Mouse (Mus musculus) erythroblast, adult 5-6 weeks (primary cell): ENCODE measurements around the gene Add3. TPM values are rescaled to one million over a fixed set of nuclear protein-coding genes. Genes with fewer than 3 reads are reported as not detected.

Experiments used
- ATAC-seq: replicated peaks from 2 replicates; pipeline ENCODE4 v1.8.0; 2016; ENCODE audit warnings: moderate number of reproducible peaks, mild to moderate bottlenecking, moderate TSS enrichment, inconsistent platforms; ENCODE audit not compliant: poor library complexity, low FRiP score, severe bottlenecking
- total RNA-seq, 2 experiments: library from RNA; stranded (forward) in 1 of 2; stranded (reverse) in 1 of 2; fragments of 150-400 nt in 1 of 2; fragments of 200-764, 138-1000 nt in 1 of 2; gene quantifications; 2 replicates each; pipeline versions ENCODE4 v1.2.3 to v1.2.4; 2015 to 2017; ENCODE audit warnings: low replicate concordance in 2 of 2

The Add3 gene
- total RNA-seq, 2 experiments from 2014 or later: 35.5 to 38.0 TPM

GRCm38 (mm10) chr19:53188724-53189220 is 48.5 kb downstream of the Add3 start:
- ATAC-seq: no peak

GRCm38 (mm10) chr19:53189736-53190135 is 49.5 kb downstream of the Add3 start:
- ATAC-seq: no peak

GRCm38 (mm10) chr19:53190232-53190631 is 50.0 kb downstream of the Add3 start:
- no peak for ATAC-seq

- ATAC-seq: peak; percentile 61
These were observed 51.7 kb downstream of the Add3 start for GRCm38 (mm10) chr19:53191867-53192487.

- no peak for ATAC-seq
These were observed 52.9 kb downstream of the Add3 start for GRCm38 (mm10) chr19:53193190-53193589.

- peak; percentile 56 for ATAC-seq
These were observed 53.8 kb downstream of the Add3 start for GRCm38 (mm10) chr19:53193964-53194582.

- no peak for ATAC-seq
These were observed 54.7 kb downstream of the Add3 start for GRCm38 (mm10) chr19:53194751-53195520.

- ATAC-seq: no peak
These were observed 56.7 kb downstream of the Add3 start for GRCm38 (mm10) chr19:53196961-53197360.

GRCm38 (mm10) chr19:53197766-53198165 is 57.5 kb downstream of the Add3 start:
- ATAC-seq: no peak

GRCm38 (mm10) chr19:53198706-53199572 is 58.7 kb downstream of the Add3 start:
- no peak for ATAC-seq

GRCm38 (mm10) chr19:53199711-53200110 is 59.5 kb downstream of the Add3 start:
- ATAC-seq: no peak

- ATAC-seq: no peak
These were observed 61.9 kb downstream of the Add3 start for GRCm38 (mm10) chr19:53202116-53202515.

GRCm38 (mm10) chr19:53206986-53207385 is 66.7 kb downstream of the Add3 start:
- no peak for ATAC-seq

GRCm38 (mm10) chr19:53208830-53209229 is 68.6 kb downstream of the Add3 start:
- ATAC-seq: no peak

- no peak for ATAC-seq
These were observed 70.0 kb downstream of the Add3 start for GRCm38 (mm10) chr19:53210251-53210650.

GRCm38 (mm10) chr19:53215352-53215751 is 75.1 kb downstream of the Add3 start:
- no peak for ATAC-seq

GRCm38 (mm10) chr19:53216761-53217538 is 76.7 kb downstream of the Add3 start:
- no peak for ATAC-seq

- ATAC-seq: no peak
These were observed 77.6 kb downstream of the Add3 start for GRCm38 (mm10) chr19:53217837-53218236.

GRCm38 (mm10) chr19:53219305-53219704 is 79.1 kb downstream of the Add3 start:
- ATAC-seq: no peak
